Mouse (Mus musculus) left cerebral cortex, adult 18-20 months (tissue): Measurements from ENCODE around the gene Wnt9a. TPM values are rescaled to one million over a fixed set of nuclear protein-coding genes. Genes with fewer than 3 reads are reported as not detected.
"Not testable (repeated sequence)": the region's sequence is repeated elsewhere in the genome, so short reads cannot be mapped to it uniquely, and the experiment has no call there.

Experiments
- DNase-seq, 2 experiments: peaks; one replicate each; pipeline ENCODE4 v3.0.0; 2021 to 2022; ENCODE audit warnings: low spot score in 2 of 2, mixed read lengths in 1 of 2
- long read RNA-seq, 2 experiments: library from polyadenylated mRNA; stranded (forward); transcript quantifications; one replicate each; pipeline ENCODE4 v2.0.0; 2021
- total RNA-seq, 2 experiments: library from RNA; stranded (reverse); gene quantifications; 2 replicates each; pipeline ENCODE4 v1.2.3; 2021

Gene Wnt9a
- 10 to 100 TPM; 11.9 to 17.2 TPM for total RNA-seq
- long read RNA-seq, experiment 1, transcript Wnt9a-202 (4 exons, 3,318 nt) = major isoform, 10 of 16 reads
- long read RNA-seq, experiment 1, partial matches to known transcripts = 0 of 16 reads
- long read RNA-seq, experiment 1, other reads (novel, unspliced or antisense) = 6 of 16 reads
- long read RNA-seq, experiment 2, transcript Wnt9a-202 (4 exons, 3,318 nt) = major isoform, 13 of 24 reads
- long read RNA-seq, experiment 2, partial matches to known transcripts = 1 of 24 reads
- long read RNA-seq, experiment 2, other reads (novel, unspliced or antisense) = 10 of 24 reads

- DNase-seq = no peak
Observed at GRCm38 (mm10) chr11:59306461-59307421, at the start of gene Wnt9a. Wnt9a (plus strand) TSS chr11:59306928.

GRCm38 (mm10) chr11:59259647-59260046 lies 47.1 kb upstream of the Wnt9a start:
- no peak for DNase-seq

- no peak for DNase-seq
Observed at GRCm38 (mm10) chr11:59260706-59261493, 45.8 kb upstream of the Wnt9a start.

DNA sequence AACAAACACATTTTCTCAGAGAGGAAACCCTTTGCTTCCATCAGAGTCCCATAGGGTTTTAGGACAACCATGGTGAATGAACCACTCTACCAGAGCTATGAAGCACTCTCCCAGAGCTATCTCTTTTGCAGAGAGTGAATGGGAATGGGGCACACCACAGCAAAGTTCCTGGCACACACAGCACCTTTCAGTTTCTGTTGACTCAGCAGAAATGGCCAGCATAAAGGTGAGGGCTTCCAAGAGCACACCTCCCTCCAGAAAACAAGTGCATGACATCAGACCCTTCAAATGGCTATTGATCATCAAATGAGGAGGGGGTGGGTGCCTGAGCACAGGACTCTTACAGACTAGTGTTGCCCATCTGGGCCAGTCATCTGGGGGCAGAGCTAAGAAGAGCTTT lies 44.4 kb upstream of the Wnt9a start:
- DNase-seq = no peak

DNA sequence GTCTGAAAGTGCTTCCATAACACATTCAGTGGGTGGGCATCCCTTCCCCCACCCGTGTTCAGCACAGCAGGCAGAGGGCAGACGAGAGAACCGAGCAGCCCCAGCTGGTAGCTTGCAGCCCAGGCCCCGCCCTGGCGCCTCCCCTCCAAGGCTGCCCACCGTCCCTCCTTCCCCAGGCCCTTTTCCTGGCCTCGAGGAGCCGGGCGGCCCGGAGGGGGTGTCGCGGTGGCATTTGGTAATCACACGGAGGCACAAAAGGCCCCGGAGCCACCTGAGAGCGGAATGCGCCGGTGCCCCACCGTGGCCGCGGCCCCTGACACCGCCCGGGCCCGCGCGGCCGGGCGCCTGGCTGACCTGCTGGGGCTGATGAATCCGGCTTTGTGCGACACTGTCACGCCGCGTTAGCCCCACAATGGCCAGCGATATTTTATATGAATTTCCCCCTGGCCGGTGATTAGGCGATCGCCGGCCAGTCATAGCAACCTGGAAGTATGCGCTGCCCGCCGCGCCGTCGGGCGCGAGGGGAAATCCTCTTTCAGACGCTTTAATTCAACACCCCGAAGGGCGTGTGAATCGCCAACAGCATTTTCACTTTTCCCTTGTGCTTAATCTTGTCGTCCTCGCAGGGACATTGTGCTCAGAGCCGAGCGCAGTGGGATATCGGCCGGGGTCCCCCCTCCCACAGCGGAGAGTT lies 42.7 kb upstream of the Wnt9a start:
- DNase-seq = peak; percentile 5 to 13

DNA sequence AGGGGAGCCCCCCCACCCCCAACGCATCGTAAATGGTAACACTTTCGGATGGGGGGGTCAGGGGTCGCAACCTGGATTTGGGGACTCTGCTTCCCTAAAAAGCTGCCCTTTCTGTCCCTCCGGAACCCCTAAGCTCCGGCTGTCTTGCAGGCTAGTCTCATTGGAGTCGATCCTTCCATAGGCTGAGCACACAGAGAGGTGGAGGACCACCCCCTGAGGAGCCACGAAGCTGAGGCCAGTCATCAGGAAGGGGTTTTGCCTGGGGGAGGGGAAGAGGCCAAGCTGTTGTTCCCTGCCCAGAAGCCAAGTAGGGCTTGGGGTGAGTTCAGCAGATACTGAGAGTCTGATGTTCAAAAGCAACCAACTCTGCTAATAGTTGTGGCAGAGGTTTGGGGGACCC lies 42.1 kb upstream of the Wnt9a start:
- DNase-seq = no peak

GRCm38 (mm10) chr11:59265154-59265813 lies 41.4 kb upstream of the Wnt9a start:
- no peak for DNase-seq

DNA sequence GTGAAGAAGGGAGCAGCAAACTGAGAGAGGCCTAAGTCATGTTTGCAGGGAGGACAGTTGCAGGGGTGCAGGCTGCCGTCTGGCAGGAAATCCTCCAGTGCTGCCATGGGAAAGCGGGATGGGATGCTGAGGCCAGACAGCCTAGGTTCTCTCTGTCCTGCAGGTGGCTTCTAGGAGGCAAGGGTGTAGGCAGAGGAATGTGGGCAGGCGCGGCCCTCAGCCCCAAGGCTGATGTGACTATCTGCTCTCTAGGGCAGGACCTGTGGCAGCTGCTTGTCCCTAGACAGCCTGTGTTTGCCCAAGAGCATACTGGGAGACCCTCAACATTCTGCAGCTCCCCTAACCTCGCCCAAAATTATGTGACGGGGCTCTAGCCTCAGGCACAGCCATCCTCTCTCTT lies 40.0 kb upstream of the Wnt9a start:
- no peak for DNase-seq

DNA sequence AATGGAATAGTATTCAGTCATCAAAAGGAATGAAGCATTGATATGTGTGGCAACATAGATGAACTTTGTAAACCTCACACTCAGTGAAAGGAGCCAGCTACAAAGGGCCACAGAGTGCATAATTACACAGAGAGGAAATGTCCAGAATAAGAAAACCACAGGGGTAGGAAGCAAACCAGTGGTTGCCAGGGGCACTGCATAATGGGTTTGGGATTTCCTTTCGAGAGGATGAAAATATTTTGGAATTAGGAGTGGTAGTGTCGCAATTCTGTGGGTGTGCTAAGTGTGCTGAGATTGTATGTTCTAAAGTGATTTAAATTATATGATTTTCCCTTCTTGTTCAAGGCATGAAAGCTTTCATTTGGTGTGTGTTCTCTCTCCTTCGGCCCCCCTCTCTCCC lies 32.5 kb upstream of the Wnt9a start:
- no peak for DNase-seq

GRCm38 (mm10) chr11:59276877-59277276 lies 29.9 kb upstream of the Wnt9a start:
- DNase-seq = no peak

DNA sequence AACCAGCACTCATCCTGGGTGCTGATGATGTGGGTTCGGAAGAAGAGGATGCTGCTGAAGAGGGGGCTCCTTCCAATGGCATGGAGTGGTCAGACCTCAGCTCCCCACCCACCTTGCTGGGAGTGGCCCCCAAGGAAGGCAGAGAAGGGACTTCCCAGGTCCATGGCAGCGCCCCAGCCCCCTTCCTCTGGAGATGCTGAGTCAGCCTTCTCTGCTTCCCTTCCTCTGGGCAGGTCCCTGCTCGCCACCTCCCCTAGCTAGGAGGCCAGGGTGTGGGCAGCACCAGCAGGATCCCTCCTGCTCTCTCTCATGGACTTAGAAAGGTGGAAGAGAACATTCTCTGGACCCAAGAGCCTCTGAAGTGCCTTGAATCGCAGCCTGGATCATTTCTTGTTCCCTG lies 28.7 kb upstream of the Wnt9a start:
- no peak for DNase-seq

- DNase-seq = no peak
Observed at GRCm38 (mm10) chr11:59282111-59282510, 24.6 kb upstream of the Wnt9a start.

GRCm38 (mm10) chr11:59282933-59283332 lies 23.8 kb upstream of the Wnt9a start:
- no peak for DNase-seq

- DNase-seq = no peak
Observed at GRCm38 (mm10) chr11:59284146-59284545, 22.6 kb upstream of the Wnt9a start.

- no peak for DNase-seq
Observed at GRCm38 (mm10) chr11:59289706-59290105, 17.0 kb upstream of the Wnt9a start.

DNA sequence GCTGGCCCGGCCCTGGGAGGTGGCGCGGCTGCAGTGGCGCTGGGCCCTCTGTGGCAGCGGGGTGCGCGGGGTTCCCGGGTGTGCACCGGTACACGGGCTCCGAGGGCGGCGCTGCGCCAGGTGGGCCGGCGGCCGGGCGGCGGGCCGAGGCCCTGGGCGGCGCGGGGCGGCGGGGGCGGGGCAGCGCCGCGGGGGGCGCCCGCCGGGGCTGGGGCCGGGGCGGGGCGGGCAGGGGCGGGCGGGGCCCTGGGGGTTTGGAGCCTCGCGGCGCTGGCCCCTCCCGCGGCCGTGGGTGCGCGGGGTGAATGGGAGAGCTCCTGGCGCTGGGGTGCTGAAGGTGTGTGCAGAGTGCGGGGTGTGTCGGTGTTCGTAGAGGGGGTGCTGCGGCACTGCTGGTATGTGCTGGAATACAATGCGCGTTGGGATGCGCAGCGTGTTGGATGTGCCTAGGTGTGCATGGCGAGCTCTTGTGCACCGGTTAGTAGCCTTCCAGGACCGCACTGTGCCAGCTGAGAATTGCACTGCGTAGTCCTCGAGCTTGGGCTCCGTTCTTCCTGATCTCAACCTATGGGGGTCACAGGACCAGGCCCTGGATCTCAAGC lies 15.9 kb upstream of the Wnt9a start, which contains the start of gene Wnt3a:
TSS of gene Wnt3a (minus strand) at position 51 of the 602 bp plus-strand sequence.
- DNase-seq = no peak

DNA sequence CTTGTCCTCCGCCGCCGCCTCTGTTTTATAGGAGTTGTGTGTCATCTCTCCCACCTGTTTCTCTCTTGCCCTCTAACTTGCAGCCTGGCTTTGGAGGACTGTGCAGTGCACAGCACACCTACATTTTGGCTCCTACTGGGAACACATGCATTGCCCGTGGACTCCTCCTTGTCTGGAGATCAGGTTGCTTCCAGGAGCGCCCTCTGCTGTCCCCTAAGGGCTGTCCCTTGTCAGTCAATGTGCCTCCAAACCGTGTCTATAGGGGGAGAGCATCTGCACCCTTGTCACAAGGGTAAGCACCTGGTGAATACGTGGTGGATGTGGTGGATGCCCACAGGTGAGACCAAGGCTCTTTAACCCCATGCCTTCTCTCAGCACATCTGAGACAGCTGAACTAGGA lies 13.1 kb upstream of the Wnt9a start:
- peak in 1 of 2 experiments; percentile 43 for DNase-seq

GRCm38 (mm10) chr11:59297941-59298340 lies 8.8 kb upstream of the Wnt9a start:
- DNase-seq = peak; percentile 69 to 71

GRCm38 (mm10) chr11:59300185-59300584 lies 6.5 kb upstream of the Wnt9a start:
- DNase-seq = no peak

DNA sequence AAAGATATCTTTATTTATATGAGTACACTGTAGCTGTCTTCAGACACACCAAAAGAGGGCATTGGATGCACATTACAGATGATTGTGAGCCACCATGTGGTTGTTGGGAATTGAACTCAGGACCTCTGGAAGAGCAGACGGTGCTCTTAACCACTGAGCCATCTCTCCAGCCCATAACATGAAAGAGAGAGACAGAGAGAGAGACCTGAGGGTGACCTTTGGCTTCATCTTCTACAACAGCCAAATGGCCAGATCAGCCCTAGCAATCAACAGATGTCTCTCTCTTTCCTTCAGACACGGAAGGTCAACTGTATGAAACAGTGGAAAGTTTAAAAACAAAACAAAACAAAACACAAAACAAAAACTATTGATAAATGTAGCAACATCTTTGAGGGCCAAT lies 5.7 kb upstream of the Wnt9a start:
- DNase-seq = not testable (repeated sequence)
